Mouse (Mus musculus) midbrain, postnatal 0 days (tissue): Measurements from ENCODE around the gene Obp2a. TPM values are rescaled to one million over a fixed set of nuclear protein-coding genes. Genes with fewer than 3 reads are reported as not detected.

Experiments used
- ATAC-seq: fragments of 200-750 bp; cut with Nextera tagmentation; 2 replicates; pipeline ENCODE4 v1.8.0; 2017; ENCODE audit warnings: moderate number of reproducible peaks, mild to moderate bottlenecking, moderate TSS enrichment, moderate library complexity; ENCODE audit not compliant: low FRiP score
- DNase-seq: peaks from one replicate; pipeline ENCODE4 v3.0.0-alpha.2; 2015; ENCODE audit warnings: low spot score
- H3K27ac ChIP-seq: fragments of 300-500 bp; sonication (generic); 2 replicates; pipeline ENCODE4 v1.5.1; 2014; ENCODE audit warnings: low read depth, mild to moderate bottlenecking, low read length, mixed read lengths
- H3K27me3 ChIP-seq: fragments of 300-500 bp; sonication (generic); 2 replicates; pipeline ENCODE4 v1.6.1; 2014; ENCODE audit warnings: low read length, control low read depth, mixed read lengths; ENCODE audit not compliant: insufficient read depth
- H3K36me3 ChIP-seq: fragments of 300-500 bp; sonication (generic); 2 replicates; pipeline ENCODE4 v1.6.1; 2014; ENCODE audit warnings: low read length, control low read depth, mixed read lengths; ENCODE audit not compliant: insufficient read depth
- H3K4me1 ChIP-seq: fragments of 300-500 bp; sonication (generic); 2 replicates; pipeline ENCODE4 v1.6.1; 2014; ENCODE audit warnings: mild to moderate bottlenecking, control low read depth, antibody characterized with exemption, low read length, mixed read lengths; ENCODE audit not compliant: insufficient read depth
- H3K4me2 ChIP-seq: fragments of 300-500 bp; sonication (generic); 2 replicates; pipeline ENCODE4 v1.6.1; 2014; ENCODE audit warnings: low read depth, mild to moderate bottlenecking, low read length, mixed read lengths; ENCODE audit not compliant: poor library complexity, severe bottlenecking
- H3K4me3 ChIP-seq: fragments of 300-500 bp; sonication (generic); 2 replicates; pipeline ENCODE4 v1.5.1; 2014; ENCODE audit warnings: low read depth, mild to moderate bottlenecking, low read length, moderate library complexity
- H3K9ac ChIP-seq: fragments of 300-500 bp; sonication (generic); replicated peaks from 2 replicates; pipeline ENCODE4 v1.6.1; 2014; ENCODE audit warnings: mild to moderate bottlenecking, low read length, moderate library complexity, mixed read lengths; ENCODE audit not compliant: poor library complexity, severe bottlenecking
- H3K9me3 ChIP-seq: fragments of 300-500 bp; sonication (generic); 2 replicates; pipeline ENCODE4 v1.6.1; 2016; ENCODE audit warnings: low read length, control low read depth
- CTCF ChIP-seq: IDR thresholded peaks from 2 replicates; pipeline ENCODE4 v1.5.1; 2016; ENCODE audit warnings: antibody characterized with exemption, mild to moderate bottlenecking
- WGBS: fragments of 180-500 bp; shearing (Covaris S2); extraction: QIAGEN DNeasy Blood & Tissue Kit; methylation state at CpG from one replicate; pipeline ENCODE4 v1.1.7; 2014; 5-methylcytosine and 5-hydroxymethylcytosine counted together
- polyA plus RNA-seq: library from polyadenylated mRNA; unstranded; fragments of >200 nt; fragmentation: Nextera tagmentation; extraction: Ambion mirVana; gene quantifications from 2 replicates; pipeline ENCODE4 v1.2.1, GENCODE M21; 2015
- total RNA-seq: library from RNA; depleted of rRNA; stranded (reverse); fragments of >200 nt; gene quantifications from 2 replicates; pipeline ENCODE4 v1.2.3, GENCODE M21; 2014

The Obp2a gene
- total and polyA plus RNA-seq, 2 experiments from 2014 or later = not detected

DNA sequence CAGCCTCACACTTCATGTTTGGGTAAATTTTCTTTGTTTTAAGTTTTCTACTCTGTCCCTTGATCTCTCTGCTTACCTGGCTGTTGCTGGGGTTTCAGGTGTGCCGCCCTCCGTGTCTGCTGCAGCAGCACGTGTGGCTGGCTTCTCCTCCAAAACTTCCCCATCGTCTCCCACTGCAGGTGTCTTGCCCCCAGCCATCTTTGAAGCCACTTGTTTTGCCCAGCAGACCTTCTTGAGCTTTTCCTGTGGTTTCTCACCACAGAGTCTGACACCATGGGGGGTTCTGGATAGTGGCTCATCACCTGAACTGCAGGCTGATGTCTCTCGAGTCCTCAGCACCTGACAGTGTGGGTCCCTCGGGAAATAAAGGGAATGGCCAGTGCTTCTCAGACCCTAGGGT is 20.3 kb upstream of the Obp2a start:
- Histone ChIP-seq H3K36me3 (no peaks in the 10 kb centered on the region), H3K27me3 (no peaks in the 10 kb centered on the region), H3K4me2 (no peak overlapping the region), H3K4me1 (no peaks in the 10 kb centered on the region), H3K9ac (no peak overlapping the region), H3K4me3 (no peak overlapping the region), H3K27ac (no peak overlapping the region), H3K9me3 (no peaks in the 10 kb centered on the region)
- DNase-seq = no peak
- 88% methylated on average over 6 of the region's 6 CpGs for WGBS
- TF ChIP-seq CTCF = no peak
- no peak for ATAC-seq

DNA sequence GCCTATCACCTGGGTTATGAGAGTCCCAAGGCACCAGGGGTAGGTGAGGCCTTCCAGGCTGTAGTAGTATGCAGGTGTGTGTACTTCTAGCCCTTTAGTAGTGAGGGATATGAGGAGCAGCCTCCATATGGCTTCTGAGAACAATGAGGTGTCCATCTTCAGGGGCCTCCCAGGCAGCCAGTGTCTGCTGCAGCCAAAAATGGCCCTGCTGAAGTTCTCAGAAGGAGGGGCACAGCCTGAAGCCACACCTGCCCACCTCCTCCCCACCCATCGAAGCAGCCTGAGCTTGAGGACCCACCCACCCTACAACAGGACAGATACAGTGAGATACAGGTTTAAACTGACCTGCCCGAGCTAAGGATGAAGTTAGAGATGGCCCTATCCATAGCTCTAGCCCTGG is 17.4 kb upstream of the Obp2a start, which contains the start of gene Lcn10:
TSS of gene Lcn10 (plus strand) at position 301 of the 400 bp plus-strand sequence.
- 65% methylated on average over 2 of the region's 2 CpGs for WGBS
- no peak within 1 kb of the TSS for H3K4me2 ChIP-seq
- no peak within 1 kb of the TSS for H3K9ac ChIP-seq
- no peaks in the 10 kb centered on the region for H3K4me1 ChIP-seq
- H3K27me3 ChIP-seq = no peaks in the 10 kb centered on the region
- no peaks in the 10 kb centered on the region for H3K9me3 ChIP-seq
- DNase-seq (no peak), ATAC-seq (no peak)
- H3K4me3 ChIP-seq = no peak within 1 kb of the TSS
- TF ChIP-seq CTCF = no peak
- H3K36me3 ChIP-seq = no peaks in the 10 kb centered on the region
- no peak within 1 kb of the TSS for H3K27ac ChIP-seq

- DNase-seq (no peak), ATAC-seq (no peak)
- no peak for TF ChIP-seq CTCF
- H3K27ac ChIP-seq = no peak overlapping the region
- H3K36me3 ChIP-seq = no peaks in the 10 kb centered on the region
- 57% methylated on average over 2 of the region's 4 CpGs for WGBS
- no peaks in the 10 kb centered on the region for H3K4me1 ChIP-seq
- no peaks in the 10 kb centered on the region for H3K9me3 ChIP-seq
- H3K27me3 ChIP-seq = no peaks in the 10 kb centered on the region
- no peak overlapping the region for H3K4me3 ChIP-seq
- no peak overlapping the region for H3K9ac ChIP-seq
- H3K4me2 ChIP-seq = no peak overlapping the region
Measured at GRCm38 (mm10) chr2:25686941-25687340, 12.9 kb upstream of the Obp2a start.

- Histone ChIP-seq H3K4me3 (no peak overlapping the region), H3K9ac (no peak overlapping the region), H3K4me2 (no peak overlapping the region), H3K4me1 (no peaks in the 10 kb centered on the region), H3K27me3 (no peaks in the 10 kb centered on the region), H3K27ac (no peak overlapping the region), H3K36me3 (no peaks in the 10 kb centered on the region), H3K9me3 (no peaks in the 10 kb centered on the region)
- DNase-seq = peak; percentile 63
- no peak for ATAC-seq
- peak; percentile 77 for TF ChIP-seq CTCF
Measured at GRCm38 (mm10) chr2:25694605-25695004, 5.2 kb upstream of the Obp2a start.

GRCm38 (mm10) chr2:25696951-25697350 is 2.9 kb upstream of the Obp2a start:
- no peak for TF ChIP-seq CTCF
- WGBS = 70% methylated on average over 4 of the region's 4 CpGs
- Histone ChIP-seq H3K9me3 (no peaks in the 10 kb centered on the region), H3K4me1 (no peaks in the 10 kb centered on the region), H3K27me3 (no peaks in the 10 kb centered on the region), H3K36me3 (no peaks in the 10 kb centered on the region), H3K4me3 (no peak overlapping the region), H3K27ac (no peak overlapping the region), H3K9ac (no peak overlapping the region), H3K4me2 (no peak overlapping the region)
- DNase-seq = no peak
- no peak for ATAC-seq

- Histone ChIP-seq H3K4me3 (no peak overlapping the region), H3K9ac (no peak overlapping the region), H3K27ac (no peak overlapping the region), H3K4me2 (no peak overlapping the region), H3K4me1 (no peaks in the 10 kb centered on the region), H3K27me3 (no peaks in the 10 kb centered on the region), H3K9me3 (no peaks in the 10 kb centered on the region), H3K36me3 (no peaks in the 10 kb centered on the region)
- ATAC-seq = no peak
- TF ChIP-seq CTCF = no peak
- WGBS = 90% methylated on average over 2 of the region's 2 CpGs
- no peak for DNase-seq
Measured at GRCm38 (mm10) chr2:25698696-25699095, 1.1 kb upstream of the Obp2a start.
